Mouse (Mus musculus) liver, adult 2 months (tissue): ENCODE measurements around the gene Slc16a12.

Experiments used
- CTCF ChIP-seq: fragments of 200-500 bp; IDR thresholded peaks from 2 replicates; pipeline ENCODE4 v1.5.1; 2011; ENCODE audit warnings: low read depth, low read length, control low read depth
- POLR2A ChIP-seq: fragments of 200-500 bp; IDR thresholded peaks from 2 replicates; pipeline ENCODE4 v1.6.1; 2011; ENCODE audit warnings: low read length, control low read depth; ENCODE audit not compliant: insufficient read depth; ENCODE audit errors: extremely low read depth

GRCm38 (mm10) chr19:34705141-34705540 is 41.9 kb downstream of the Slc16a12 start:
- TF ChIP-seq POLR2A (no peak), CTCF (no peak)
